Mouse (Mus musculus): ENCODE data around the gene Obsl1. TPM values are rescaled to one million over a fixed set of nuclear protein-coding genes. Genes with fewer than 3 reads are reported as not detected.
A peak's percentile ranks its signal among the peaks of the same experiment; 100 is the strongest.

Obsl1 gene
- polyA plus RNA-seq, 1 experiment from 2014 or later, result 28.1 TPM

GRCm38 (mm10) chr1:75447265-75448051 is 58.8 kb downstream of the Obsl1 start:
- H3K4me2 ChIP-seq, result peak overlapping the region; percentile 71
- ATAC-seq (ENCODE audit: low read depth), result no peak
- WGBS, result 6% methylated on average over 10 of the region's 10 CpGs
- H3K27ac ChIP-seq (replicated peaks), result peak overlapping the region; percentile 92
- H3K27me3 ChIP-seq, result peaks cover 36% of the 10 kb centered on the region
- no peaks in the 10 kb centered on the region for H3K36me3 ChIP-seq
- H3K4me3 ChIP-seq, result 0 out of 2 replicates have a peak overlapping the region, but pooled peaks have one; percentile 2
- no peaks in the 10 kb centered on the region for H3K9me3 ChIP-seq
- peak overlapping the region; percentile 58 for H3K9ac ChIP-seq
- peaks cover 100% of the 10 kb centered on the region for H3K4me1 ChIP-seq (replicated peaks)

GRCm38 (mm10) chr1:75446656-75447055 is 59.6 kb downstream of the Obsl1 start:
- H3K27me3 ChIP-seq, result peaks cover 28% of the 10 kb centered on the region
- peaks cover 100% of the 10 kb centered on the region for H3K4me1 ChIP-seq (replicated peaks)
- peak overlapping the region; percentile 60 for H3K9ac ChIP-seq
- H3K4me2 ChIP-seq, result peak overlapping the region; percentile 71
- peak overlapping the region; percentile 92 for H3K27ac ChIP-seq (replicated peaks)
- peak; percentile 6; the same call in 1 of the 2 replicates for ATAC-seq (ENCODE audit: low read depth)
- H3K9me3 ChIP-seq, result no peaks in the 10 kb centered on the region
- WGBS, result 2% methylated on average over 19 of the region's 20 CpGs
- H3K4me3 ChIP-seq, result no peak overlapping the region
- no peaks in the 10 kb centered on the region for H3K36me3 ChIP-seq

- WGBS, result 2% methylated on average over 22 of the region's 22 CpGs
- H3K4me2 ChIP-seq, result peak overlapping the region; percentile 71
- no peak overlapping the region for H3K4me3 ChIP-seq
- H3K27me3 ChIP-seq, result peaks cover 21% of the 10 kb centered on the region
- peak; percentile 10; the same call in 1 of the 2 replicates for ATAC-seq (ENCODE audit: low read depth)
- H3K4me1 ChIP-seq (replicated peaks), result peaks cover 97% of the 10 kb centered on the region
- no peaks in the 10 kb centered on the region for H3K9me3 ChIP-seq
- H3K27ac ChIP-seq (replicated peaks), result peak overlapping the region; percentile 92
- H3K9ac ChIP-seq, result peak overlapping the region; percentile 60
- H3K36me3 ChIP-seq, result no peaks in the 10 kb centered on the region
Observed at GRCm38 (mm10) chr1:75445751-75446611, 60.3 kb downstream of the Obsl1 start.

GRCm38 (mm10) chr1:75445141-75445701 is 61.0 kb downstream of the Obsl1 start:
- peak overlapping the region; percentile 47 for H3K9ac ChIP-seq
- ATAC-seq (ENCODE audit: low read depth), result peak; percentile 15

GRCm38 (mm10) chr1:75444208-75444607 is 62.0 kb downstream of the Obsl1 start:
- H3K4me1 ChIP-seq (replicated peaks), result peaks cover 81% of the 10 kb centered on the region
- H3K4me2 ChIP-seq, result peak overlapping the region; percentile 71; the same call in 1 of the 2 replicates
- peak overlapping the region; percentile 92 for H3K27ac ChIP-seq (replicated peaks)
- ATAC-seq (ENCODE audit: low read depth), result no peak
- H3K9ac ChIP-seq, result peak overlapping the region; percentile 53; the same call in 1 of the 2 replicates
- no peaks in the 10 kb centered on the region for H3K9me3 ChIP-seq
- 0 out of 2 replicates have a peak, but pooled peaks cover 7% of the 10 kb centered on the region for H3K36me3 ChIP-seq
- peaks cover 4% of the 10 kb centered on the region for H3K27me3 ChIP-seq
- 14% methylated on average over 3 of the region's 3 CpGs for WGBS
- H3K4me3 ChIP-seq, result no peak overlapping the region

More at GRCm38 (mm10) chr1:75445141-75445701, 61.0 kb downstream of the Obsl1 start:
- H3K27me3 ChIP-seq, result peaks cover 14% of the 10 kb centered on the region
- peaks cover 90% of the 10 kb centered on the region for H3K4me1 ChIP-seq (replicated peaks)
- H3K36me3 ChIP-seq, result 0 out of 2 replicates have a peak, but pooled peaks cover 7% of the 10 kb centered on the region
- WGBS, result 7% methylated on average over 9 of the region's 9 CpGs
- H3K4me2 ChIP-seq, result peak overlapping the region; percentile 71
- H3K4me3 ChIP-seq, result no peak overlapping the region
- H3K9me3 ChIP-seq, result no peaks in the 10 kb centered on the region
- H3K27ac ChIP-seq (replicated peaks), result peak overlapping the region; percentile 92

DNA sequence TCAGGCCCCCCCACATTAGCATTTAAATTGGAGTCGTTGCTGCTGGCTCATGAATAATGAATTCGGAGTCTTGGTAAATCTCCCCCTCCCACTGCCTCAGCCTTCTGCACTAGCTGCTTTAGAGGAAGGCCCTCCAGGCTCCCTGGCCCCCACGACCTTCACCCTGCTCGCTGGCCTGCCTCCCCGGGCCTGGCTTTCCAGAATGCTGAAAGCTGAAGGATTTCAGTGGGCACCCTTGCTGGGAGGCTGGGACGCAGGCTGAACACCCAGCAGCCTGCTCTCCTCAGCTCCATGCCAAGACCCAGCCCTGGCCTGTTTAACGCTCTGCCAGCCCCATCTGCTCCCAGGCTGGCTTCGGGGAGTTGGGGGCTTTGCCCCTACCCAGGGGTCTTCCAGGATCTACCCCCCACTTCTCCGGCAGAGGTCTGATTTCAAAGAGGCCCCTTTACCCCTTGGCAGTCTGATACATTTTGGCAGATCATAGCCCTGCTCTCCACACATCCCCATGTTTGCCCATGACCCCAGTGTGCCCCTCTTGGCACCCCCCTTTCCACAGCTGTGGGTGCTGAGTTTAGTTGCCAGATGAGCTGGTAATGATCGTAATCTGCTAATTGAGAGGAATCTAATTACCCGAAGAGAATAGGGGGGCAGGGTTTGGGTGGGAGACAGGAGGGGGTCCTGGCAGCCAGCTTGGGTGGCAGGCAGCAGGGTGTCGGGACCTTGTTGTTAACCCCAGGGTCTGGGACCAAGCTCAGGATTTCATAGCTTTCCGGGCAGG is 62.8 kb downstream of the Obsl1 start:
- Histone ChIP-seq H3K4me2 (peak overlapping the region; percentile 27), H3K36me3 (0 out of 2 replicates have a peak, but pooled peaks cover 7% of the 10 kb centered on the region), H3K27me3 (no peaks in the 10 kb centered on the region; the same call in 1 of the 2 replicates), H3K4me1 (replicated peaks) (peaks cover 75% of the 10 kb centered on the region), H3K4me3 (no peak overlapping the region), H3K27ac (replicated peaks) (peak overlapping the region; percentile 92), H3K9me3 (no peaks in the 10 kb centered on the region), H3K9ac (peak overlapping the region; percentile 53)
- 12% methylated on average over 13 of the region's 13 CpGs for WGBS
- peak; percentile 16; the same call in 1 of the 2 replicates for ATAC-seq (ENCODE audit: low read depth)

- Histone ChIP-seq H3K9me3 (no peaks in the 10 kb centered on the region), H3K4me2 (peak overlapping the region; percentile 27; the same call in 1 of the 2 replicates), H3K4me3 (no peak overlapping the region), H3K27me3 (no peaks in the 10 kb centered on the region), H3K4me1 (replicated peaks) (peaks cover 69% of the 10 kb centered on the region), H3K27ac (replicated peaks) (peak overlapping the region; percentile 92), H3K9ac (0 out of 2 replicates have a peak overlapping the region, but pooled peaks have one; percentile 53), H3K36me3 (0 out of 2 replicates have a peak, but pooled peaks cover 7% of the 10 kb centered on the region)
- ATAC-seq (ENCODE audit: low read depth), result 0 out of 2 replicates have a peak, but pooled peaks have one; percentile 4
- 18% methylated on average over 8 of the region's 8 CpGs for WGBS
Observed at GRCm38 (mm10) chr1:75442811-75443210, 63.4 kb downstream of the Obsl1 start.

DNA sequence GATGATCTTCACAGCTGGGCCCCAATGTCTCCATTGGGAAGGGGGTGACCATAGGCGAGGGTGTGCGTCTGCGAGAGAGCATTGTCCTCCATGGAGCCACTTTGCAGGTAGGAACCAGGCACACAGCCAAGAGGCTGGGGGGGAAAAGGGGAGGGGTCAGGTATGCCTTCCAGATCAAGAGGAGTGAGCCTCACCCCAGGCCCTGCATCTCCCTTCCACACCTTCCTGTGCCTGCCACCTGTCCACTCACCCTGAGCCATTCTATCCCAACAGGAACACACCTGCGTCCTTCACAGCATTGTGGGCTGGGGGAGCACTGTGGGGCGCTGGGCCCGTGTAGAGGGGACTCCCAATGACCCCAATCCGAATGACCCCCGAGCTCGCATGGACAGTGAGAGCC is 64.1 kb downstream of the Obsl1 start:
- no peak for ATAC-seq (ENCODE audit: low read depth)
- Histone ChIP-seq H3K27me3 (no peaks in the 10 kb centered on the region), H3K36me3 (0 out of 2 replicates have a peak, but pooled peaks cover 7% of the 10 kb centered on the region), H3K4me2 (no peak overlapping the region), H3K27ac (replicated peaks) (peak overlapping the region; percentile 92), H3K4me1 (replicated peaks) (peaks cover 64% of the 10 kb centered on the region), H3K9ac (no peak overlapping the region), H3K9me3 (no peaks in the 10 kb centered on the region), H3K4me3 (no peak overlapping the region)
- 73% methylated on average over 9 of the region's 9 CpGs for WGBS

- 0 out of 2 replicates have a peak, but pooled peaks cover 7% of the 10 kb centered on the region for H3K36me3 ChIP-seq
- H3K27me3 ChIP-seq, result no peaks in the 10 kb centered on the region
- H3K9me3 ChIP-seq, result no peaks in the 10 kb centered on the region
- 84% methylated on average over 15 of the region's 15 CpGs for WGBS
- H3K4me2 ChIP-seq, result no peak overlapping the region
- no peak for ATAC-seq (ENCODE audit: low read depth)
- no peak overlapping the region for H3K4me3 ChIP-seq
- peak overlapping the region; percentile 92; the same call in 1 of the 2 replicates for H3K27ac ChIP-seq (replicated peaks)
- H3K4me1 ChIP-seq (replicated peaks), result peaks cover 64% of the 10 kb centered on the region
- H3K9ac ChIP-seq, result no peak overlapping the region
Observed at GRCm38 (mm10) chr1:75441471-75441996, 64.7 kb downstream of the Obsl1 start.

GRCm38 (mm10) chr1:75440661-75441060 is 65.6 kb downstream of the Obsl1 start:
- no peak overlapping the region for H3K9ac ChIP-seq
- WGBS, result 83% methylated on average over 7 of the region's 7 CpGs
- no peaks in the 10 kb centered on the region for H3K9me3 ChIP-seq
- no peak overlapping the region for H3K4me3 ChIP-seq
- H3K27ac ChIP-seq (replicated peaks), result 0 out of 2 replicates have a peak overlapping the region, but pooled peaks have one; percentile 42
- no peak for ATAC-seq (ENCODE audit: low read depth)
- H3K27me3 ChIP-seq, result no peaks in the 10 kb centered on the region
- H3K36me3 ChIP-seq, result 0 out of 2 replicates have a peak, but pooled peaks cover 7% of the 10 kb centered on the region
- no peak overlapping the region for H3K4me2 ChIP-seq
- peaks cover 61% of the 10 kb centered on the region for H3K4me1 ChIP-seq (replicated peaks)
